Mouse (Mus musculus) megakaryocyte-erythroid progenitor cell, adult 5-6 weeks (primary cell): ENCODE measurements at regions not wholly inside any gene's neighbourhood (a gene's known extent, or its start where the extent isn't known, plus 50 kb on each side); places are given as distances from the start of the nearest gene placed in this dataset.

Experiments used
- ATAC-seq: replicated peaks from 2 replicates; pipeline ENCODE4 v1.8.0; 2016; ENCODE audit warnings: mild to moderate bottlenecking, inconsistent platforms; ENCODE audit not compliant: severe bottlenecking, poor library complexity, low FRiP score, low TSS enrichment

GRCm38 (mm10) chr11:25538641-25539258 lies 671.8 kb downstream of the 5730522E02Rik start:
- ATAC-seq: no peak

DNA sequence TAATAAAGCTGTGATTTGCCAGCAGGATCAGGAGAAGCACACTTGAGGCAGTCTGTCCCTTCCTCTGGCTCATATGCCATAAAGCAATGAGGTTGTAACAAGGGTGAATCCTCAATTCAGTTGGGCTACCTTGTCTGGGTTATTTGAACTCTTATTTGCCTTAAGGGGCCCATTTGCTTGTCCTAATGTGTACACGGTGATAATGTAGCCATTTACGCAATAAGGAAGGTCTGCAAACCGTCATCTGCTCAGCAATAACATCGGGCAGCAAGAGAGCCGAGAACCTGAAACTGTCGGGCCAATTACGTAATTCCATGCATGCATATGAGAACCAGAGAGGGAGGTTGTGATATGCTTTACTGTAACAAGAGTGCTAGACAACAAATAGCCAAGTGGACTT lies 674.5 kb downstream of the 5730522E02Rik start:
- ATAC-seq: no peak

DNA sequence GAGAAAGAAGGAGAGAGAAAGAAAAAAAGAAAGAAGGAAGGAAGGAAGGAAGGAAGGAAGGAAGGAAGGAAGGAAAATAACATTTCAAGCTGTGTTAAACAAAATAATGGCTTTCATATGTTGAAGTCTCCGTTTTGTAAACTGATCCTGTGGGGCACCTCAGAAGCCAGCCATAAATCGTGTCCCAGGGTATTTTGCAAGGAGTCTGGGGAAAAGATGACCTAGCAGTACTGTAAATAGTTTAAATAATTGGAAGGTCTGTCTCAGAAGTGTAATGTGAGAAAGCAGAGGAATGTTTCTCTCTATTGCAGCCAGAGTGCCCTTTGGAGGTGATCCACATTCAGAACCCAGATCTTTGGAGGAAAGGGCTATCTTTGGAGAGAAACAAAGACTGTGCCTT lies 677.5 kb downstream of the 5730522E02Rik start:
- ATAC-seq: no peak

DNA sequence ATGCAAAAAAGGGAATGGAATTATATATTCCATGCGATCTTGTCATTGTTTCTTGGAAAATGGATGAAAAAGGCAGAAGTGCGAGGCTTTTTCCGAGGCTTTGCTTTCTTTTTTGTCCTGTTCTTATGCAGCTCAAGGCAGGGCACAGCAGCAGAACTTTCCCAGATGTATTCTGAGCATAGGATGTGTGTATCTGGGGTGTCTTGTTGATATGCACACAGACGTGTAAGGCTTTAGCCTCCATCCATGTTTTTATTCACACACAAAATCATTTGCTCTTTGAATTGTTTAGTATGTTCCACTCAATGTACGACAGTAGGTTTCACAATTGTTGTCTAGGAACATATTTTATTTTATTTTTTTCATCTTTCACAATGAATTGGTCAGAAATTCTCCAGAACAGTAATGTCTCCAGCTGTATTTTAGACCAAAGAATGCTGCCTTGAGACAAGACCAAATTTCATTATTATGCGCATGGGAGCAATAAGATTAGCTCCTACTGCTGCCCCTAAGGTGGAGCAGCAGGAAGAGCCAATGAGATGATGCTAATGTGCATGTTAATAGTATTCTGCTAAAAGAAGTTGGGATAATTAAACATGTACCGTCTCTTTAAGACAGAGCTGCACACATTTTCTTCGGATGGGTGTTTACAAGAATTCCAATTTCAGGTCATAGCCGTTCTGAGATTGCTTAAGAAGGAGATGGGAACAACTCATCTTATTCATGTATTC lies 678.7 kb downstream of the 5730522E02Rik start:
- no peak for ATAC-seq

DNA sequence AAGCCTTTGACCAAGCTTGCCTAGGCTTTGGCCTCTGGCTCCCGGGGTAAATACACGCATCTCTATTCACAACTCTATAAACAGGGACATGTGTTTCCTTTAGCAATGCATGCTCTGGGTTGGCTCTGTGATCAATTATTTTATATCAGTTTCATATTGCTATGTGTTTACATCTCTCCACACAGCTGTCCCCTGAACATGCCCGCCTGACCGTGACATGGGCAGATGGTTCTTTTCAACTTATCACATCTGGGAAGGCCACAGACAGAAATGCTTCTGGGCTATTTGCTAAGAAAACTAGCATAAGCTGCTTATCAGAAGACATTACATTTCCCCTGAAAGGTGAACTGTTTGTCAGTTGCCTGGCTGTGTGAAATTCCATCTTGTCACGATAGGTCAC lies 682.5 kb downstream of the 5730522E02Rik start:
- ATAC-seq: no peak

DNA sequence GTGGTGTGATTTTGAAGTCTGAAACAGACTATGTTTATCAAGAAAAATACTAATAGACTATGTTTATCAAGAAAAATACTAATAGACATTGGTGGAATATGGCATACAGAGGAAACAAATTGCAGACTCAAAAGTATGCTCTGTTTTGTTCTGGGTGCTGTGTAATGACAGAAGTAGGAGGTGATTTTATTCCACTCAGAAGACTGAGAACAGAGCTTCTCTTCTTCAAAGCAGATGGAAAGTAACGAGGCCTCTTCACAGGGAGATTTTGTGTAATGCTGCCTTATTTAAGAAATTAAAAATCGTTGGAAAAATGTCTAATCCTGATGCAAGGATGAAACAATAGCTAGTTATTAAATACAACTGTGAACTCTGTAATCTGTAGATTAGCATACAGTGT lies 691.7 kb downstream of the 5730522E02Rik start:
- no peak for ATAC-seq

DNA sequence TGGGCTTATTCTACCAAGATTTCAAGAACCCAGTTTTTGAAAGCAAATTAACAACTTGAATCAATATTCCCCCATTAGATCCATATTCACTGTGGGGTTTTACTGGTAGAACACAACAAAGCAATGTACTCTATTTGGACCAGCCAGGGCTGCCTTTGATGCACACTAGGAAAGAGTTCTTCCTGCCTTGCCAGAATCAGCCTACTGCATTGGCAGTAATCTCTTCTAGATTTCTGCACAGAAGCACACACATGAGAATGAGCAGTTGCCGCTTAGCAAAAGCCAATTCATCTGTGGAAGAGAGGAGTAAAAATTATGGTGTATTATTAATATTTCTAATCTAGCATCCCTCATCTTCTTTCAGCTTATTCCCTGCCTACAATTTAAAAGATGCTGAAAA lies 692.4 kb downstream of the 5730522E02Rik start:
- no peak for ATAC-seq

GRCm38 (mm10) chr11:25505500-25505899 lies 705.1 kb downstream of the 5730522E02Rik start:
- no peak for ATAC-seq

GRCm38 (mm10) chr11:25473682-25474365 lies 736.7 kb downstream of the 5730522E02Rik start:
- ATAC-seq: no peak

- ATAC-seq: no peak
Observed at GRCm38 (mm10) chr11:25469819-25470218, 740.7 kb downstream of the 5730522E02Rik start.

DNA sequence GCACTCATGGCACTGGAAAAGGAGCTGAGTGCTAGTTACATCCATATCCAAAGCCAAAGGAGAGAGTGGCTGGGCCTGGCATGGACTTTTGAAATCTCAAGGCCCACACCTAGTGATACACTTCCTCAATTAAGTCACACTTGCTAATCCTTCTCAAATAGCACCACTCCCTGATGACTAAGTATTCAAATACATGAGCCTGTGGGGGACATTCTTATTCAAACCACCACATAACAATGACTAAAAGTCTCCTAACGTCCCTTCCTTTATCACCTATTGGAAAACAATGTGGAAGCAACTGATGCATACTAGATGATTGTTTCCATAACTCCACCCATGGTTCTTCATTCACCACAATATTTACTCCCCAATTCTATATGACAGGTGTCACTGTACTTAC lies 773.4 kb downstream of the 5730522E02Rik start:
- no peak for ATAC-seq

DNA sequence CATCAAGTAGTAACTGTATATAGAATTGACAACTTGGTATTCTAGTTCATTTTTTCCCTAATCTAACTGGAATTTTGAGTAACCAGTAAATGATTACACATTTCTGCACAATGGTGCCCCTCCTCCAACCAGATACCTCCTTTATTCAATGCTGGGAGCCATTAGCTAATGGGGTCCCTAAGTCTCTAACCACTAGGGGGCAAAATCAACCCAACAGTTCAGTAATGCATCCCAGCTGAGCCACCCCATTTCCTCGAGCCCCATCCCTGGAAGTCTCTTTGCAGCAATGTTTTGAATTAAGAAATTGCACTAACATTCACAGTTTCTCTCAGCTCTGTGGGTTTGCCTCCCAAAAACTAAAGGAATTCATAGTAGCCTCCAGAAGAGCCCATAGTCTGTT lies 774.9 kb downstream of the 5730522E02Rik start:
- no peak for ATAC-seq

- no peak for ATAC-seq
Observed at GRCm38 (mm10) chr11:25423186-25423585, 787.4 kb downstream of the 5730522E02Rik start.

DNA sequence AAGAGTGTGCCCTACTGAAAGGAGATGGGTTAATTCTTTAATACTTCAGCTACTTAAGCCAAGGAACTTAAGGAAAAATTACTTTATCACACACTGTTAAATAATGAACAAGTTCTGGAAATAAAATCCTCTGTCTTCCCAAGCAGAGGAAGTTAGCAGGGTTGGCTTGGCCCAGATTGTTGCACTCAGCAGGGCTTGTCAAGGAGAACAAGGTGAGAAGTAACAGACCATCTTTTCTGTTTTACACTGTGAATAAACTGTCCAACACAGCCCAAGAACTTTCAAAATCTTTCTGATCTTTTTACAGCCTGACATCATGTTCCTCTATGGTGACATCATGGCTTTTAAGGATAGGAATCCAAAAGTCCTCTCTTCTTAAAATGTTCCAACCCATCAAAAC lies 789.1 kb downstream of the 5730522E02Rik start:
- ATAC-seq: no peak

DNA sequence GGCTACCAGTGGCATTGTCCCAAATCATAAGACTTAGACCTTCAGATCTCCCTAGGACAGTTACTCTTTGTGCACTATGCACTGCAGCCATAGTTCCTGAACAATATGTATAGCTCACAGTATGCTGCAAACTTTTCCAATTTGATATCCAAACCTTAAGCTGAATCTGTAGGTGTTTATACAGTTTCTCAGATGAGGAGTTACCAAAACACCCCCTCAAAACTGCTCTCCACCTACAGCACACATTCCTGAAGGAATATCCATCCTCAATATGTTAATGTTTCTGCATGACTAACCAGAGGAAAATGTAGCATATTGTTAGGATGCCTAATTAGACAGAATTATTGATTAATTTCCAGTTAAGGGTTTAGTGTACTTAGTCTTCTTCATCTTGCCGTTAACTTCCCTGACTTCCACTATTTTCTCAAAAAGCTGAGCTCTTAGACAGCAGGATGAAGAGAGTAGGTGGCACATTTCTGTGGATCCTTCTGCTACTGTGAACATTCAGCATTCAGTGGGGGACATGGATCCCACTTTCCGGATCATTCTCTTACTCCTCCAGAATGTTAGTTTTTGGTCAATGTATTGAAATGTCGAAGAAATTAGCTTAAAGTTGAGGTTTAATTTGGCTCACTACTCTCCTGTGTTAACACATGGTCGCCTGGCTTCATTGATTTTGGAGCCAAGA lies 800.0 kb downstream of the 5730522E02Rik start:
- ATAC-seq: no peak

DNA sequence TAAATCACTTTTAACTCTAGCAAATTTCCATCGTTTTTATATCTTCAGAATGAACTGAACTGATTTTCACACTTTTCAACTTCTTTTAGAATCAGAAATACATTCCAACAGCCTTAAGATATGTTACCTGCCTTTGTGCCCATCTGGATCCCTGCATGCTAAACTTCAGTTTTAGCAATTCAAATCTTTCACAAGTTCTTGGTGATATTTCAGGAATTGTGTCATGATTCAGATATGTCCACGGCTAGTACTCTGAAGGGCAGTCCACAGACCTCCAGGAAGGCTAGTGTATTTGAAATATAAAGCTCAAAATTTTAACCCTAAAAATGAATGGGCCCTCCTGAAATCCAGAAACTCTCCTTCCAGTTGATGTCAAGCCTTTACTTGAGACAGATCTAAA lies 818.9 kb downstream of the 5730522E02Rik start:
- no peak for ATAC-seq

GRCm38 (mm10) chr11:25367111-25367510 lies 843.5 kb downstream of the 5730522E02Rik start:
- no peak for ATAC-seq

- no peak for ATAC-seq
Observed at GRCm38 (mm10) chr11:25365433-25365832, 845.1 kb downstream of the 5730522E02Rik start.

DNA sequence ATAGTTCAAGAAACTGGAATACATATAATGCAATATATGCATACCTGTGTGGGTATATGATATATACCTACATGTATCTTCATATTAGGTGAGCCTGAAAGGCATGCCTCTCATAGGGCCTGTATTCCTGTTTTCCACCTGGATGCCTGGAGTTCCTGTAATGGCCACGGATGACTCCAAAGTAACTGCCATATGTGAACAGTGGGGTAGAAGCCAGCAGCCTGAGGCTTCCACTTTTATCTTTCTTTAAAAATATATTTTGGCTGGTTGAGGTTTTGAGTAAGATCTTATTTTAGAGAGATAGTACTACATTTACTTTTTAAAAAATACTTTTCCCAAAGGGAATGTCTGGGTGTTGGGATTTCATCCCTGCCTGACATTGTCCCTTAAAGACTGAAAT lies 850.8 kb downstream of the 5730522E02Rik start:
- no peak for ATAC-seq

DNA sequence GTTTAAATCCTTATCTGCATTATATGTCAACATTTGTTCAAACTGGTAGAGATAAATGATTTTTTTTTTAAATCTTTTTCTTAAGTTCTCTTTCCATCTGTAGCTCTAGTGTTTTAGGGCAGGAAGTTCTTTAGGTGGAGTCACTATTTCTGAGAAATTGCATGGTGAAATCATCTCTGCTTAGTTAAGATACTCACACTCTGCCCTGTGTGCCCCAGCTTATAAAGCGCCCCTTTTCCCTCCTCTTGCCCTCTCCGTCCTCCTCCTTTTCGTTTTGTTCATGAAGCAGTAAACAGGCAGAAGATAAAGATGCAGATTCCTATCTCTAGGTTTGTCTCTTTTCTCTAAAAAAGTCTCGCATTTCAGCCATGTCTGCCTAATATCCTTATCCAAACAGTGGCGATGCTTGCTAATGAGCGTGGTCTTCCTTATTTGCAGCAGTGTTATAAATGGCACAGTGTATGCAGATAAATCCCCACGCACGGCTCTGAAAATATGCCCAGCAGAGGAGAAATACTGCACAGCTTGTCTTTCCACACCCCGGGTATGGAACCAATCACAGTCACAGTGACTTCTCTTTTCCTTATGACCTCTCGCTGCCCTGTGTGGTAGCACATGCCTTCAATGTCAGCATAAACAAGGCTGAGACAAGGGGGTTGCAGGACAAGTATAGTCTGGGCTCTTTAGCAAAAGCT lies 852.7 kb downstream of the 5730522E02Rik start:
- ATAC-seq: no peak
